Mouse (Mus musculus) stomach, postnatal 0 days (tissue): ENCODE data around the gene Ppp4r4. TPM values are rescaled to one million over a fixed set of nuclear protein-coding genes. Genes with fewer than 3 reads are reported as not detected.

Source experiments
- ATAC-seq: fragments of 200-750 bp; cut with Nextera tagmentation; 2 replicates; pipeline ENCODE4 v1.8.0; 2017; ENCODE audit not compliant: low FRiP score, low TSS enrichment
- DNase-seq: peaks from one replicate; pipeline ENCODE4 v3.0.0-alpha.2; 2016; ENCODE audit warnings: low spot score
- H3K27ac ChIP-seq: fragments of 300-500 bp; sonication (generic); replicated peaks from 2 replicates; pipeline ENCODE4 v1.5.1; 2014; ENCODE audit warnings: mild to moderate bottlenecking, control low read depth
- H3K27me3 ChIP-seq: fragments of 300-500 bp; sonication (generic); 2 replicates; pipeline ENCODE4 v1.6.1; 2014; ENCODE audit warnings: low read length; ENCODE audit not compliant: control insufficient read depth, insufficient read depth
- H3K36me3 ChIP-seq: fragments of 300-500 bp; sonication (generic); 2 replicates; pipeline ENCODE4 v1.6.1; 2014; ENCODE audit warnings: low read length, mixed read lengths; ENCODE audit not compliant: control insufficient read depth, insufficient read depth
- H3K4me1 ChIP-seq: fragments of 300-500 bp; sonication (generic); replicated peaks from 2 replicates; pipeline ENCODE4 v1.6.1; 2014; ENCODE audit warnings: antibody characterized with exemption; ENCODE audit not compliant: control insufficient read depth, insufficient read depth
- H3K4me2 ChIP-seq: fragments of 300-500 bp; sonication (generic); replicated peaks from 2 replicates; pipeline ENCODE4 v1.6.1; 2014; ENCODE audit warnings: low read depth, mild to moderate bottlenecking, control low read depth, moderate library complexity
- H3K4me3 ChIP-seq: fragments of 300-500 bp; sonication (generic); 2 replicates; pipeline ENCODE4 v1.5.1; 2014; ENCODE audit warnings: low read depth, low read length, control low read depth
- H3K9ac ChIP-seq: fragments of 300-500 bp; sonication (generic); 2 replicates; pipeline ENCODE4 v1.6.1; 2014; ENCODE audit warnings: mild to moderate bottlenecking, low read length, control low read depth, mixed read lengths
- H3K9me3 ChIP-seq: fragments of 300-500 bp; sonication (generic); 2 replicates; pipeline ENCODE4 v1.6.1; 2016; ENCODE audit warnings: low read length; ENCODE audit not compliant: control insufficient read depth
- CTCF ChIP-seq: IDR thresholded peaks from 2 replicates; pipeline ENCODE4 v1.5.1; 2016; ENCODE audit warnings: antibody characterized with exemption, low read depth, mild to moderate bottlenecking, moderate library complexity
- EP300 ChIP-seq: optimal IDR thresholded peaks from 2 replicates; pipeline ENCODE3; 2016; ENCODE audit warnings: antibody characterized with exemption
- WGBS: fragments of 180-500 bp; shearing (Covaris S2); extraction: QIAGEN DNeasy Blood & Tissue Kit; methylation state at CpG from one replicate; pipeline ENCODE4 v1.1.7; 2014; 5-methylcytosine and 5-hydroxymethylcytosine counted together
- polyA plus RNA-seq: library from polyadenylated mRNA; unstranded; fragments of >200 nt; fragmentation: Nextera tagmentation; extraction: Ambion mirVana; gene quantifications from 2 replicates; pipeline ENCODE4 v1.2.1, GENCODE M21; 2015

Gene Ppp4r4
- polyA plus RNA-seq, 1 experiment from 2014 or later = 0.38 TPM

DNA sequence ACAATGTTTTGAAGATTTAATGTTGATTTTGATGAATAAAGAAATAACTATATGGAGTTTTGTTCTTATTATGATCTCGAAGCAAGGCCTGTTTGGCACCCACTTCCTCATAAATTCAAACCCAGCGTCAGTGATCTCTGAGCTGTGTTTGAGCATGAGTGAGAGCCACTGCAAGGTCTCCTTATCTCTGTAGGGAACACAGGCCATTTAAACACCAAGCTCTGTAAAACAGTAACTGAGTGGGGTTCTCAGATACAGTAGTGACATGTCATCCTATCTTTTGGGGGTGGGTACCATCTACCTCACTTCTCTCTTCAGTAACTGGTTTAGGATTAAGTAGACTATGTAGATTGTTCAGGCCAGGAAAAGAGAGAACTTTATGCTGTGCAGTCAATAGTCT lies 20.4 kb downstream of the Ppp4r4 start:
- Histone ChIP-seq H3K36me3 (no peaks in the 10 kb centered on the region), H3K4me2 (no peak overlapping the region), H3K4me3 (no peak overlapping the region), H3K4me1 (no peaks in the 10 kb centered on the region), H3K27ac (no peak overlapping the region), H3K9me3 (no peaks in the 10 kb centered on the region), H3K27me3 (no peaks in the 10 kb centered on the region), H3K9ac (no peak overlapping the region)
- DNase-seq (no peak), ATAC-seq (no peak)
- WGBS = 72% methylated on average over 2 of the region's 2 CpGs
- no peak for TF ChIP-seq CTCF
- no peak for TF ChIP-seq EP300

- Histone ChIP-seq H3K27me3 (no peaks in the 10 kb centered on the region), H3K4me1 (no peaks in the 10 kb centered on the region), H3K36me3 (no peaks in the 10 kb centered on the region), H3K4me2 (no peak overlapping the region), H3K9me3 (no peaks in the 10 kb centered on the region), H3K27ac (no peak overlapping the region), H3K9ac (no peak overlapping the region), H3K4me3 (no peak overlapping the region)
- ATAC-seq (no peak), DNase-seq (no peak)
- WGBS = 71% methylated on average over 3 of the region's 3 CpGs
- TF ChIP-seq EP300 (no peak), CTCF (no peak; the same call in 1 of the 2 replicates)
Observed at GRCm38 (mm10) chr12:103553497-103553896, 21.4 kb downstream of the Ppp4r4 start.

DNA sequence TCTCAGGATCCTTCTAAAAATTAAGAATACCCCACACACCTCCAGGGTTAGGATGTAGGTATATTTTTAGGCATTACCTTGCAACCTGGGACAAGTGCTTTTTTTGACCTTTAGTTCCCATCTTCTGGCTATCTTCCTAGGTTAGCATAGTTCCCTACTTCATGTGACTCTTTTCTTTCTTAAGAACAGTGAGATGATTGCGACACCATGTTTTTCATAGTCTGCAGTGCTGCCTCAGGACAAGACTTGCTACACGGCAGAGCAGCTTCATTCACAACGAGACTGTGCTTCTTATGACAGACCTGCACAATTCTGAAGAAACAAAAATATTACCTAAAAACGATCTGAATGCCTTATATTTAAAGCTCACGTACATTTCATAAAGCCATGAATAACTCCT lies 24.8 kb downstream of the Ppp4r4 start:
- Histone ChIP-seq H3K27me3 (no peaks in the 10 kb centered on the region), H3K4me1 (no peaks in the 10 kb centered on the region), H3K27ac (no peak overlapping the region), H3K9me3 (no peaks in the 10 kb centered on the region), H3K4me3 (no peak overlapping the region), H3K36me3 (no peaks in the 10 kb centered on the region), H3K4me2 (no peak overlapping the region), H3K9ac (no peak overlapping the region)
- DNase-seq (no peak), ATAC-seq (no peak)
- no peak for TF ChIP-seq EP300
- 81% methylated on average over 5 of the region's 5 CpGs for WGBS

GRCm38 (mm10) chr12:103564726-103565125 lies 32.6 kb downstream of the Ppp4r4 start:
- Histone ChIP-seq H3K9me3 (no peaks in the 10 kb centered on the region), H3K4me2 (no peak overlapping the region), H3K27ac (no peak overlapping the region), H3K36me3 (no peaks in the 10 kb centered on the region), H3K9ac (no peak overlapping the region), H3K4me3 (no peak overlapping the region), H3K27me3 (no peaks in the 10 kb centered on the region), H3K4me1 (no peaks in the 10 kb centered on the region)
- WGBS = 74% methylated on average over 1 of the region's 1 CpGs
- no peak for DNase-seq
- no peak for TF ChIP-seq CTCF
- TF ChIP-seq EP300 = no peak
- ATAC-seq = no peak

GRCm38 (mm10) chr12:103565151-103565550 lies 33.1 kb downstream of the Ppp4r4 start:
- H3K4me2 ChIP-seq = no peak overlapping the region
- no peaks in the 10 kb centered on the region for H3K27me3 ChIP-seq
- 77% methylated on average over 7 of the region's 7 CpGs for WGBS
- DNase-seq = no peak
- H3K27ac ChIP-seq = no peak overlapping the region
- H3K4me1 ChIP-seq = no peaks in the 10 kb centered on the region
- no peak for TF ChIP-seq EP300
- no peak for TF ChIP-seq CTCF
- no peak for ATAC-seq
- no peak overlapping the region for H3K4me3 ChIP-seq
- no peaks in the 10 kb centered on the region for H3K36me3 ChIP-seq
- H3K9ac ChIP-seq = no peak overlapping the region
- no peaks in the 10 kb centered on the region for H3K9me3 ChIP-seq

DNA sequence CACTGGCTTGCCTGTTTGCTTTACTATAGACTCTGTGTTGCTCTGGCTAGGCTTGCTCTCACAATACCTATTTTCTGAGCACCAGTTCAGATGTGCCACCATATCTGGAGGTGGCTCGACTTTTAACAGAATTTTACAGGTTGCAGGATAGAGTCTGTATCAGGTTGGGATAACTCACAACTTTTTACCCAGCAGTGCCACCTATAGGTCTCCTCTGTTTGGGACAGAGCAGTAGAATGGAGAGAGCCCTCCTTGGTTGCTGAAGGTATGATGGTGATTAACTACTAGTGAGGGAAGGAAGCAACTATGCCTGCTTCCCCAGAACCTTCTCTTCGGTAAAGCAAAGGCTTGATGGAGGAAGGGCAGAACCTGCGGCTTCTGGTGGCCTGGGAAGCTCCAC lies 35.0 kb downstream of the Ppp4r4 start:
- 53% methylated on average over 3 of the region's 3 CpGs for WGBS
- Histone ChIP-seq H3K36me3 (no peaks in the 10 kb centered on the region), H3K9me3 (no peaks in the 10 kb centered on the region)

More for the DNA sequence above, 35.0 kb downstream of the Ppp4r4 start:
- no peak overlapping the region for H3K27ac ChIP-seq
- no peaks in the 10 kb centered on the region for H3K27me3 ChIP-seq
- TF ChIP-seq EP300 = no peak
- TF ChIP-seq CTCF = peak; percentile 59
- ATAC-seq (no peak), DNase-seq (no peak)
- H3K9ac ChIP-seq = no peak overlapping the region
- no peaks in the 10 kb centered on the region for H3K4me1 ChIP-seq
- no peak overlapping the region for H3K4me2 ChIP-seq
- H3K4me3 ChIP-seq = no peak overlapping the region
